Mouse (Mus musculus) midbrain, embryonic 14.5 days (tissue): ENCODE results near the gene Slc9a4. TPM values are rescaled to one million over a fixed set of nuclear protein-coding genes. Genes with fewer than 3 reads are reported as not detected.

Experiments used
- ATAC-seq: fragments of 200-750 bp; cut with Nextera tagmentation; 2 replicates; pipeline ENCODE4 v1.8.0; 2017; ENCODE audit warnings: moderate number of reproducible peaks, moderate library complexity; ENCODE audit not compliant: low FRiP score, low TSS enrichment
- DNase-seq: peaks from one replicate; pipeline ENCODE4 v3.0.0-alpha.2; 2015
- H3K27ac ChIP-seq: fragments of 300-500 bp; sonication (generic); replicated peaks from 2 replicates; pipeline ENCODE4 v1.5.1; 2014; ENCODE audit warnings: mild to moderate bottlenecking, low read depth, low read length, moderate library complexity
- H3K27me3 ChIP-seq: fragments of 300-500 bp; sonication (generic); 2 replicates; pipeline ENCODE4 v1.6.1; 2014; ENCODE audit warnings: low read length, control low read depth, mixed read lengths; ENCODE audit not compliant: control insufficient read depth, insufficient read depth
- H3K36me3 ChIP-seq: fragments of 300-500 bp; sonication (generic); 2 replicates; pipeline ENCODE4 v1.6.1; 2014; ENCODE audit warnings: low read length, control low read depth; ENCODE audit not compliant: control insufficient read depth, insufficient read depth
- H3K4me1 ChIP-seq: fragments of 300-500 bp; sonication (generic); 2 replicates; pipeline ENCODE4 v1.6.1; 2014; ENCODE audit warnings: mild to moderate bottlenecking, antibody characterized with exemption, low read length, control low read depth; ENCODE audit not compliant: control insufficient read depth, insufficient read depth
- H3K4me2 ChIP-seq: fragments of 300-500 bp; sonication (generic); 2 replicates; pipeline ENCODE4 v1.6.1; 2014; ENCODE audit warnings: mild to moderate bottlenecking, low read length, moderate library complexity
- H3K4me3 ChIP-seq: fragments of 300-500 bp; sonication (generic); replicated peaks from 2 replicates; pipeline ENCODE4 v1.5.1; 2014; ENCODE audit warnings: low read depth, low read length
- H3K9ac ChIP-seq: fragments of 300-500 bp; sonication (generic); replicated peaks from 2 replicates; pipeline ENCODE4 v1.6.1; 2014; ENCODE audit warnings: mild to moderate bottlenecking, low read length, moderate library complexity
- H3K9me3 ChIP-seq: fragments of 300-500 bp; sonication (generic); 2 replicates; pipeline ENCODE4 v1.6.1; 2016; ENCODE audit warnings: low read length, control low read depth, mixed read lengths; ENCODE audit not compliant: control insufficient read depth
- whole genome bisulfite sequencing: fragments of 180-500 bp; shearing (Covaris S2); extraction: QIAGEN DNeasy Blood & Tissue Kit; methylation state at CpG from one replicate; pipeline ENCODE4 v1.1.7; 2014; 5-methylcytosine and 5-hydroxymethylcytosine counted together
- polyA plus RNA-seq: library from polyadenylated mRNA; unstranded; fragments of >200 nt; fragmentation: Nextera tagmentation; extraction: Ambion mirVana; gene quantifications from 2 replicates; pipeline ENCODE4 v1.2.1, GENCODE M21; 2014

Gene Slc9a4
- not detected in 2 replicates for polyA plus RNA-seq

GRCm38 (mm10) chr1:40579784-40580183 is at the start of gene Slc9a4:
Gene Slc9a4 (plus strand): TSS chr1:40580081.
- no peak for ATAC-seq
- Histone ChIP-seq H3K27ac (no peak within 1 kb of the TSS), H3K4me1 (no peaks in the 10 kb centered on the region), H3K4me3 (no peak within 1 kb of the TSS), H3K4me2 (peak within 1 kb of the TSS; percentile 32; the same call in 1 of the 2 replicates), H3K27me3 (no peaks in the 10 kb centered on the region), H3K9ac (no peak within 1 kb of the TSS), H3K9me3 (no peaks in the 10 kb centered on the region), H3K36me3 (no peaks in the 10 kb centered on the region)
- peak; percentile 82 for DNase-seq
- 14% methylated on average over 7 of the region's 7 CpGs for WGBS

GRCm38 (mm10) chr1:40537577-40537976 is 42.3 kb upstream of the Slc9a4 start:
- WGBS = 85% methylated on average over 5 of the region's 5 CpGs
- Histone ChIP-seq H3K4me2 (no peak overlapping the region), H3K9me3 (no peaks in the 10 kb centered on the region), H3K27me3 (no peaks in the 10 kb centered on the region), H3K27ac (no peak overlapping the region), H3K9ac (no peak overlapping the region), H3K4me3 (no peak overlapping the region), H3K4me1 (no peaks in the 10 kb centered on the region), H3K36me3 (no peaks in the 10 kb centered on the region)
- no peak for ATAC-seq
- DNase-seq = peak; percentile 19

DNA sequence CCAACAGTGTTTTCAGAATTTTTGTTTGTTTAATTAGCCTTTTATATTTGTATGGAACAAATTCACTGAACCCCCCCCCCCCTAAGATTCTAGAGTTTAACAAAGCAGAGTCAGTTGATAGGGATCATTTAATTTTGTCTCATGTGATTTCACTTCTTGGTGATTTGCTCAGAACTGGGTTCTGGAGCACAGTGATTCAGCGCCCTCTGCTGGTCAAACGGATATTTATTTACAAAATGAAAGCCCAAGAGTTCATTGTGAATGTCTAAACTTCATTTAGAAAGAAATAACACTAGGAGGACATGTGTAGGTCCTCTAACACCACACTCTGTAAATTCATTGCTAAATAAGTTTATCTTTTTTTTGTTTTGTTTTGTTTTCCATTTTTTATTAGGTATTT is 35.2 kb upstream of the Slc9a4 start:
- Histone ChIP-seq H3K9me3 (no peaks in the 10 kb centered on the region), H3K27me3 (no peaks in the 10 kb centered on the region), H3K4me3 (no peak overlapping the region), H3K9ac (no peak overlapping the region), H3K4me2 (no peak overlapping the region), H3K4me1 (no peaks in the 10 kb centered on the region), H3K36me3 (no peaks in the 10 kb centered on the region), H3K27ac (no peak overlapping the region)
- no peak for ATAC-seq
- DNase-seq = peak; percentile 91
- 0% methylated on average over 2 of the region's 2 CpGs for WGBS

DNA sequence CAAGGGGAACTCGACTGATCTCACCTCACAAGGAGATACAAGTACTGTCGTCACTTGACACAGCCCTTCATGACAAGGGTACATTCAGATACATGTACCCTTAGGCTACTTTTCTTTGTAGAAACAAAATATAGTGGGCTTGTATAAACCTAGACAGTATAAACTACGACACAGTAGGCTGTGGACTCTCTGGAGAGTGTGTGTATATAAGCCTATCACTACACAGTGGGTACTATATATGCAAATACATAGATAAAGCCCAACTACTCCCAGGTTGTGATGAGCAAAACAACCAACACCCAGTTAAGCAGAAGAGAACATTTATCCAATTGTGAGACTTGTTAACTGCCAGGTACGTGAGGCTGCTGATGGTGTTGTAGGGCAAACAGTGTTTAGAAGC is 33.2 kb upstream of the Slc9a4 start:
- WGBS = 82% methylated on average over 4 of the region's 4 CpGs
- H3K4me3 ChIP-seq = no peak overlapping the region
- no peak overlapping the region for H3K4me2 ChIP-seq
- ATAC-seq (no peak), DNase-seq (no peak)
- no peak overlapping the region for H3K27ac ChIP-seq
- H3K4me1 ChIP-seq = no peaks in the 10 kb centered on the region
- no peaks in the 10 kb centered on the region for H3K36me3 ChIP-seq
- no peaks in the 10 kb centered on the region for H3K9me3 ChIP-seq
- no peaks in the 10 kb centered on the region for H3K27me3 ChIP-seq
- no peak overlapping the region for H3K9ac ChIP-seq

DNA sequence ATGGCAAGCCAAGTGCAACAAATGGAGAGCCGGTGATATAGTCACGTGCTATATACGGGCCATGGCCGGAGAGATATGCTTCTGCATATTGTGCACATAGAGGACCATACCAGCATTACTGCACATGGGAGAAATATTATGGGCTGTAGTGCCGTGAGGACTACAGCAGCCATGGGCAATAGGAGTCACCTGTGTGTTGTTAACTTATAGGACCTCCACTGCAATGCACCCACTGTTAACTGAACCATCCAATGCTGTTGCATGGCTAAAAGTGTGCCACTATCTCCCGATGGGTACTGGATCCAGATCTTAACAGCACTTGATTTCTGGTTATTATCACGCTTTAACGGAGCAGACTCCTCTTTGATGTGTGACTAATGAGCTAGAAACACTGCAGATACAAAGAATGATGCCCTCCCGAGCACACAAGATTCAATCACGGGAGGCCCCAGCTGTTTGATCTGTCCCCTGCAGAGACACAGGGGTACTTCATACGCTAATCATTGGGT is 32.8 kb upstream of the Slc9a4 start:
- no peaks in the 10 kb centered on the region for H3K9me3 ChIP-seq
- ATAC-seq = no peak
- DNase-seq = peak; percentile 54
- no peaks in the 10 kb centered on the region for H3K4me1 ChIP-seq
- no peaks in the 10 kb centered on the region for H3K36me3 ChIP-seq
- H3K27ac ChIP-seq = no peak overlapping the region
- H3K9ac ChIP-seq = no peak overlapping the region
- no peak overlapping the region for H3K4me2 ChIP-seq
- no peak overlapping the region for H3K4me3 ChIP-seq
- 57% methylated on average over 11 of the region's 11 CpGs for WGBS
- H3K27me3 ChIP-seq = no peaks in the 10 kb centered on the region

DNA sequence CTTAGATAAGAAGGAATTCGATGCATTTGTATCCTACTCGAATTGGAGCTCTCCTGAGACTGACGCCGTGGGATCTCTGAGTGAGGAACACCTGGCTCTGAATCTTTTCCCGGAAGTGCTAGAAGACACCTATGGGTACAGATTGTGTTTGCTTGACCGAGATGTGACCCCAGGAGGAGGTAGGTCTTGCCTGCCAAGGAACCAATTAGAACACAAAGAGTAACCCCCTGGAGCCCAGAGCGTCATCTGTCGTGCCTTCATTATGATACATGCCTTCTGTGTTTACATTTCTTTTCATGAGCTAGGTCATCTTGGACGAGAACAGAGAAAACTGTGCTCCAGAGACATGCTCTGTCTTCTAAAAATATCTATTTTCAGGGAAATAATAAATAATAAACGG is 32.1 kb upstream of the Slc9a4 start:
- no peaks in the 10 kb centered on the region for H3K4me1 ChIP-seq
- ATAC-seq = no peak
- H3K4me2 ChIP-seq = no peak overlapping the region
- no peaks in the 10 kb centered on the region for H3K36me3 ChIP-seq
- H3K4me3 ChIP-seq = no peak overlapping the region
- WGBS = 60% methylated on average over 10 of the region's 10 CpGs
- H3K27ac ChIP-seq = 0 out of 2 replicates have a peak overlapping the region, but pooled peaks have one; percentile 32
- H3K9me3 ChIP-seq = no peaks in the 10 kb centered on the region
- peak; percentile 15 for DNase-seq
- no peak overlapping the region for H3K9ac ChIP-seq
- no peaks in the 10 kb centered on the region for H3K27me3 ChIP-seq

- H3K4me2 ChIP-seq = no peak overlapping the region
- H3K4me3 ChIP-seq = no peak overlapping the region
- ATAC-seq (no peak), DNase-seq (no peak)
- H3K27ac ChIP-seq = no peak overlapping the region
- no peak overlapping the region for H3K9ac ChIP-seq
- 90% methylated on average over 4 of the region's 4 CpGs for WGBS
- no peaks in the 10 kb centered on the region for H3K4me1 ChIP-seq
- no peaks in the 10 kb centered on the region for H3K27me3 ChIP-seq
- no peaks in the 10 kb centered on the region for H3K9me3 ChIP-seq
- no peaks in the 10 kb centered on the region for H3K36me3 ChIP-seq
Measured at GRCm38 (mm10) chr1:40569374-40569773, 10.5 kb upstream of the Slc9a4 start.

DNA sequence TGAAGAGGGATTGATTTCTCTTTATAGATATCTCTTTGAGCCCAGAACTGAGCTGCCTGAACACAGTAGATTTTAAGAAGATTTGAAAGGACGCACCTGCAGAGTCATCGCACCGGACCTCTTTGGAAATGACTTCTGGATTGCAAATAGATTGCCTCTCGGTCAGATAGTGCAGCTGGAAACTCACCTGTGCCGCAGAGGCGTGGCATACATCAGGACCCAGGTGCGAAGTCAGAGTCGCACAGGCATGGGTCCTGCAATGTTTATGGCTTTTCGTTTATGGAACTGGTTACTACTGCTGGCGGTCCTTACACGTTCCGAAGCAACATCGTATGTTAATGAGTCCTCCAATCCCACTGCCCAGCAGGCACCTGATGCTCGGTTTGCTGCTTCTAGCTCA is 388 bp downstream of the Slc9a4 start:
- no peak for ATAC-seq
- WGBS = 70% methylated on average over 14 of the region's 14 CpGs

GRCm38 (mm10) chr1:40586776-40587175 is 6.9 kb downstream of the Slc9a4 start:
- H3K4me2 ChIP-seq = no peak overlapping the region
- H3K4me1 ChIP-seq = no peaks in the 10 kb centered on the region
- no peaks in the 10 kb centered on the region for H3K27me3 ChIP-seq
- H3K9me3 ChIP-seq = no peaks in the 10 kb centered on the region
- no peaks in the 10 kb centered on the region for H3K36me3 ChIP-seq
- WGBS = 87% methylated on average over 5 of the region's 5 CpGs
- no peak overlapping the region for H3K9ac ChIP-seq
- H3K4me3 ChIP-seq = no peak overlapping the region
- no peak overlapping the region for H3K27ac ChIP-seq
- DNase-seq = no peak
- no peak for ATAC-seq

More for the DNA sequence above, 388 bp downstream of the Slc9a4 start:
- no peaks in the 10 kb centered on the region for H3K9me3 ChIP-seq
- H3K9ac ChIP-seq = no peak overlapping the region
- H3K27ac ChIP-seq = no peak overlapping the region
- H3K27me3 ChIP-seq = no peaks in the 10 kb centered on the region
- no peaks in the 10 kb centered on the region for H3K4me1 ChIP-seq
- peak overlapping the region; percentile 32; the same call in 1 of the 2 replicates for H3K4me2 ChIP-seq
- H3K4me3 ChIP-seq = no peak overlapping the region
- no peak for DNase-seq
- no peaks in the 10 kb centered on the region for H3K36me3 ChIP-seq
